Mouse (Mus musculus): ENCODE data around the gene Crabp1. TPM values are rescaled to one million over a fixed set of nuclear protein-coding genes. Genes with fewer than 3 reads are reported as not detected.

Gene Crabp1
- polyA plus RNA-seq, 1 experiment: 12.2 TPM

DNA sequence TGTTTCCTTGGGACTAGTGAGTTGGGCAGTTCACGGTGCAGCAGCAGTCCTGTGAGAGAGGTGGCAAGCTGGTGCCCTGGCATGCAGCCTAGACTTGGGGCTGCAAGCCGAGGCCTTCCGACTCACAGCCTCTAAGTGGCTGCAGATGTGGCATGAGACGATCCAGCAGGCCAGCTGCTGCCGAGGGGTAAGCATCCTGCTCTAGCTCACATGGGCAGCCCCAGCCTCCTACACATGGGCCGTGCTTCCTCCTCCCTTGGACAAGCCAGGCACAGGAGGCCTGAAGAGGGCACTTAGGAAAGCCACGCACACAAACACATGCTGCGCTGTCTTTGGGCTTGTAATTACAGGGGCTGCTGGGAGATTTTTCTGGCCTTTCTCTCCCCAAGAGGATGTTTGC lies 23.2 kb downstream of the Crabp1 start:
- Histone ChIP-seq H3K27me3 (ENCODE audit: control insufficient read depth, insufficient read depth, low read length) (no peaks in the 10 kb centered on the region), H3K27ac (ENCODE audit: control insufficient read depth, insufficient read depth, low read depth, low read length) (no peak overlapping the region), H3K36me3 (ENCODE audit: control insufficient read depth, insufficient read depth, low read length) (no peaks in the 10 kb centered on the region), H3K4me3 (ENCODE audit: control insufficient read depth, low read depth, low read length) (no peak overlapping the region), H3K4me1 (ENCODE audit: control insufficient read depth, insufficient read depth, low read length) (no peaks in the 10 kb centered on the region)
- TF ChIP-seq CTCF (IDR thresholded peaks at IDR 0.05; ENCODE audit: control insufficient read depth, insufficient read depth, insufficient replicate concordance, low read depth, low read length): no peak
- no peak for TF ChIP-seq POLR2A (IDR thresholded peaks at IDR 0.05; ENCODE audit: control insufficient read depth, low read depth, low read length)

DNA sequence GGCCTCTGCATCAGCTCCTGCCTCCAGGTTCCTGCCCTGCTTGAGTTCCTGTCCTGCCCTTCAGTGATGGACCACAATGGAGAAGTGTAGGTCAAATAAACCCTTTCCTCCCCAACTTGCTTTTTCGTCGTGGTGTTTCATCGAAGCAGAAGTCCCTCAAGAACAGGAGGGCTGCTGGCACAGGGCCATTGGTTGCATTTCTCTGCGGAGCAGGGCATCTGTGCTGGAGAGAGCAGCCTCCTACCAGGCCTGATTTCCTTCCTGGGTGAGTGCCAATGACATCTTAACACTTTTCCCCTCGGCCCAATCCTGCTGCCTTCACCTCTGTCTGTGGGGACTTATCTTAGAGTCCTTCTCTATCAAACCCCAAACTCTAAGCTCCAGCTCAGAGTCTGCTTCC lies 25.7 kb downstream of the Crabp1 start:
- no peaks in the 10 kb centered on the region for H3K27me3 ChIP-seq (ENCODE audit: control insufficient read depth, insufficient read depth, low read length)
- H3K4me1 ChIP-seq (ENCODE audit: control insufficient read depth, insufficient read depth, low read length): no peaks in the 10 kb centered on the region
- H3K36me3 ChIP-seq (ENCODE audit: control insufficient read depth, insufficient read depth, low read length): no peaks in the 10 kb centered on the region
- H3K4me3 ChIP-seq (ENCODE audit: control insufficient read depth, low read depth, low read length): no peak overlapping the region
- H3K27ac ChIP-seq (ENCODE audit: control insufficient read depth, insufficient read depth, low read depth, low read length): no peak overlapping the region
- no peak for TF ChIP-seq POLR2A (IDR thresholded peaks at IDR 0.05; ENCODE audit: control insufficient read depth, low read depth, low read length)
- TF ChIP-seq CTCF (IDR thresholded peaks at IDR 0.05; ENCODE audit: control insufficient read depth, insufficient read depth, insufficient replicate concordance, low read depth, low read length): no peak

DNA sequence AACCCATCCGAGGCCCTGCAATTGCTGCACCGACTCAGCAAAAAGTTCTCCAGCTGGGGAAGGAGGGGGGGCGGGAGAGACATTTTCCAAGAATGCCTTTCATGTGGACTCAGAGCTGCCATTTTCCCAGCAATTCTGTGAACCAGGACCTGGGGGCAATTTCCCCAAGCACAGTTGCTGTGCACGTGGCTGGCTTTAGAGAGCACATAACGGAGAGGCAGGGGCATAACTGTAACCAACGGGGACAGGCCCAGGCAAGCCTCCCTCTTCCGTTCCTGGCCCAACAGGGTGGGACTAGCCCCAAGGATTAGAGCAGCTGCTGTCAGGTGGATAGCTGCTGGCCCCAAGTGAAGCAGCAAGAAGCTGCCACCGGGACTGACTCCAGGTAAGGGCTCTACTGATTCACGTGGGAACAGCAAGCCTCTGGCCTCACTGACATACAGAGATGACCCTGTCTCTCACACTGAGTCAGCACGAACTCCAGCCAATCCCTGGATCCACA lies 37.0 kb downstream of the Crabp1 start:
- peak overlapping the region; percentile 58 for H3K4me3 ChIP-seq (ENCODE audit: control insufficient read depth, low read depth, low read length)
- no peaks in the 10 kb centered on the region for H3K36me3 ChIP-seq (ENCODE audit: control insufficient read depth, insufficient read depth, low read length)
- no peaks in the 10 kb centered on the region; the same call in 1 of the 2 replicates for H3K4me1 ChIP-seq (ENCODE audit: control insufficient read depth, insufficient read depth, low read length)
- no peaks in the 10 kb centered on the region for H3K27me3 ChIP-seq (ENCODE audit: control insufficient read depth, insufficient read depth, low read length)
- no peak overlapping the region for H3K27ac ChIP-seq (ENCODE audit: control insufficient read depth, insufficient read depth, low read depth, low read length)
- TF ChIP-seq POLR2A (IDR thresholded peaks at IDR 0.05; ENCODE audit: control insufficient read depth, low read depth, low read length): no peak
- TF ChIP-seq CTCF (IDR thresholded peaks at IDR 0.05; ENCODE audit: control insufficient read depth, insufficient read depth, insufficient replicate concordance, low read depth, low read length): no peak

DNA sequence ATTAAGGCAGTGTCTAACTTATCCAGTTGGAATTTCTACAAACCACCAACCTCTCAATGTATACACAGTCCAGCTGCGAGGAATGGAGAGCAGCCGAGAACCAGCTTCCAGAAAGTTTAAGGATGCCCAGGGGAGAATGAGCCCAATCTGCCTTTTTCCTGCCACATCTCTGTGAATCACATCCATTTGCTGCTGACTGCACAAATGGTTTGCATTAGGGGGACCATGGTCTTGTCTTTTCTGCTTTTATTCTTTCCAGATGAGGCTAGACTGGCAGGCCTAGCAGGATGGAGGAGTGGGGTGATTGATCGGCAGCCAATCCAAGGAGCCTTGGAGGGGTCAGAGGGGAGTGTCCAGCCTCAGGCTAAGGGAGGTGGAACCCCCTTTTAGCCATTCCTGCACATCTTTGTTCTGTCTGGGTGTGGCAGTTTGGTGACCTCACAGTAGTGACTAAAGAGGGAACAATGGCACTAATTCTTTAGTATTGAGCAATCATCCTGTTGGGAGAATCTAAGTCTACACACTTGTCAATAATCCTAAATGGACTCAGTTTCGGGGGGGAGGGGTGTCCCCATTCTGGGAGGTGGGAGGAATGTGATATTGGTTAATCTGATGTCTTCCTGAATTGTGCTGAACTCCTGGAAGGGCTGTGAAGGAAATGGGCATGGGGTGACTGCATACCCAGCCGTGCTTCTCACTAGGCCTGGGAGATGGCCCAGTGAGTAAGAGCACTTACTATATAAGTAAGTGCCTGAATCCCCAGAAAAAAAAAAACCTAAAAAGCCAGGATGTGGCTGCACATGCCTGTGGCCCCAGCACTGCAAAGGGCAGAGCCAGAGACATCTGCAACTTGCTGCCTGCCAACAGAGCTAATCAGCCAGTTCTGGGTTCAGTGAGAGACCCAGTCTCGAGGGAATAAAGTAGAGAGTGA lies 38.5 kb downstream of the Crabp1 start:
- Histone ChIP-seq H3K4me3 (ENCODE audit: control insufficient read depth, low read depth, low read length) (peak overlapping the region; percentile 43), H3K36me3 (ENCODE audit: control insufficient read depth, insufficient read depth, low read length) (no peaks in the 10 kb centered on the region), H3K27ac (ENCODE audit: control insufficient read depth, insufficient read depth, low read depth, low read length) (no peak overlapping the region), H3K4me1 (ENCODE audit: control insufficient read depth, insufficient read depth, low read length) (no peaks in the 10 kb centered on the region; the same call in 1 of the 2 replicates), H3K27me3 (ENCODE audit: control insufficient read depth, insufficient read depth, low read length) (no peaks in the 10 kb centered on the region)
- TF ChIP-seq POLR2A (IDR thresholded peaks at IDR 0.05; ENCODE audit: control insufficient read depth, low read depth, low read length) (no peak), CTCF (IDR thresholded peaks at IDR 0.05; ENCODE audit: control insufficient read depth, insufficient read depth, insufficient replicate concordance, low read depth, low read length) (no peak)

DNA sequence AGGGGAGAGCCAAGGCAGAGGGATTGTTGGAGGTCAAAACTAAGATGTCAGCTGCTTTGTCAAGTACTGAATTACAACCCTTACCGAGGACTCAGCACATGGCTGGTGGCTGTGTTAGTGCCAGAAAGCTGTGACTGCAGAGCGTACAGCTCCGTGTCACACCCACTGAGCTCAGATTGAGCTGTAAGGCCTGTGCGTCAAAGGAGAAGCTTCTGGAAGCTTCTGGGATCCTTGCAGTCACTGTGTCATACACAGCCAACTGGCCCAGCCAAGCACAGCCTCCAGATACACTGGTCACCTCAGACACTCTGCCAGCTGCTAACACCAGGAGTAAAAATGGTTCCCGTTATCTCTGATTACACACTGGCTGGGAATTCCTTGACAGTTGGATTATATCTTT lies 39.8 kb downstream of the Crabp1 start:
- no peaks in the 10 kb centered on the region for H3K36me3 ChIP-seq (ENCODE audit: control insufficient read depth, insufficient read depth, low read length)
- H3K4me3 ChIP-seq (ENCODE audit: control insufficient read depth, low read depth, low read length): no peak overlapping the region
- no peaks in the 10 kb centered on the region; the same call in 1 of the 2 replicates for H3K4me1 ChIP-seq (ENCODE audit: control insufficient read depth, insufficient read depth, low read length)
- H3K27ac ChIP-seq (ENCODE audit: control insufficient read depth, insufficient read depth, low read depth, low read length): no peak overlapping the region
- no peak for TF ChIP-seq POLR2A (IDR thresholded peaks at IDR 0.05; ENCODE audit: control insufficient read depth, low read depth, low read length)
- no peak for TF ChIP-seq CTCF (IDR thresholded peaks at IDR 0.05; ENCODE audit: control insufficient read depth, insufficient read depth, insufficient replicate concordance, low read depth, low read length)
- no peaks in the 10 kb centered on the region for H3K27me3 ChIP-seq (ENCODE audit: control insufficient read depth, insufficient read depth, low read length)

DNA sequence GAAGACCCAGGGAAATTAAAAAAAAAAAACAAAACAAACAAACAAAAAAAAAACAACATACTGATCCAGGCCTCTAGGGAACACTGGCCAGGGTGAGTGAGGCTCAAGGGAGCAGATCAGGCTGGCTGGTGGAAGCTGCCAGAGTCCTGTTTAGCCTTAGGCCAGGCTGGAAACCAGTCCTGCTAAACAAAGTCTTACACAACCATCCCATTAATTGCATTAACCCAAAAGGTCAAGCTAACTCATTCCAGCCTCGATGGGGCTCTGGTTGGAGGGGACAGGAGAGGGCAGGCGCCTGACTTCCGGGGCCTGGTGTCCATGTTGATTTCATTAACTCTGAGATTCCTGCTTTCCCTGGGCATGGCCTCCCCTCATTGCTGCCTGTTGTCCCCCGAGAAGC lies 43.2 kb downstream of the Crabp1 start:
- Histone ChIP-seq H3K27me3 (ENCODE audit: control insufficient read depth, insufficient read depth, low read length) (no peaks in the 10 kb centered on the region), H3K27ac (ENCODE audit: control insufficient read depth, insufficient read depth, low read depth, low read length) (no peak overlapping the region)

DNA sequence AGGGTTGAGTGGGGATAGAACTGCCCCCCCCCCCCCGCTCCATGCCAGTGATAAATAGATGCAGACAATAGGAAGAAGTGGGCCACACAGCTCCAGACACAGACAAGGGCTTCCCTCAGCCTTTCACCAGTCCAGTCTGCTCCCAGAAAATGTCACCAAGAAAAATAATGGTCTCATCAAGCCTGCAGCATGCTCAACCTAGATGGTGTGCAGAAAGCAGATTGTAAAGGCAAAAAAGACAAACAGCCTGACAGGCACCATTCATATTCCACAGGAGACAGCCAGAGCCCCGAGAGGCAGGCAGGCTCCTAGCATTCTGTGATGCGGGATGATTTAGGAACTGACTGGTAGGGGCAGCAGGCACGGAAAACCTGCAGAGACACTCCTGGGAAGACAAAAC lies 45.4 kb downstream of the Crabp1 start:
- H3K4me3 ChIP-seq (ENCODE audit: control insufficient read depth, low read depth, low read length): no peak overlapping the region
- no peaks in the 10 kb centered on the region for H3K27me3 ChIP-seq (ENCODE audit: control insufficient read depth, insufficient read depth, low read length)
- TF ChIP-seq POLR2A (IDR thresholded peaks at IDR 0.05; ENCODE audit: control insufficient read depth, low read depth, low read length): no peak
- TF ChIP-seq CTCF (IDR thresholded peaks at IDR 0.05; ENCODE audit: control insufficient read depth, insufficient read depth, insufficient replicate concordance, low read depth, low read length): no peak
- no peak overlapping the region for H3K27ac ChIP-seq (ENCODE audit: control insufficient read depth, insufficient read depth, low read depth, low read length)
- no peaks in the 10 kb centered on the region for H3K4me1 ChIP-seq (ENCODE audit: control insufficient read depth, insufficient read depth, low read length)
- H3K36me3 ChIP-seq (ENCODE audit: control insufficient read depth, insufficient read depth, low read length): no peaks in the 10 kb centered on the region

More for the DNA sequence above, 43.2 kb downstream of the Crabp1 start:
- Histone ChIP-seq H3K4me1 (ENCODE audit: control insufficient read depth, insufficient read depth, low read length) (no peaks in the 10 kb centered on the region; the same call in 1 of the 2 replicates), H3K36me3 (ENCODE audit: control insufficient read depth, insufficient read depth, low read length) (no peaks in the 10 kb centered on the region), H3K4me3 (ENCODE audit: control insufficient read depth, low read depth, low read length) (no peak overlapping the region)
- no peak for TF ChIP-seq CTCF (IDR thresholded peaks at IDR 0.05; ENCODE audit: control insufficient read depth, insufficient read depth, insufficient replicate concordance, low read depth, low read length)
- no peak for TF ChIP-seq POLR2A (IDR thresholded peaks at IDR 0.05; ENCODE audit: control insufficient read depth, low read depth, low read length)
